Comparison of ENCODE assay signal across 8 mouse cellular contexts in genomic region chr9:25252759-25253477, GRCm38 (mm10). TPM values are rescaled to one million over a fixed set of nuclear protein-coding genes. Genes with fewer than 3 reads are reported as not detected.
DNase-seq lines count a peak whose midpoint lies in the region; ATAC-seq and TF ChIP-seq lines count a peak whose summit lies in the region.

No protein-coding gene starts in this region.

- intact Hi-C loops in heart, postnatal 25 days (cut with DNase I) = loop anchor here (2.0 to 5.0 kb wide), 3 partner anchors 34 to 101 kb away; partner anchors contain the start of gene Herpud2

- peaks cover 16% of the 10 kb centered on the region for H3K4me1 ChIP-seq in forebrain, embryonic 16.5 days (replicated peaks; ENCODE audit: control insufficient read depth, insufficient read depth, low read length)
- H3K4me1 ChIP-seq in lung, embryonic 14.5 days (ENCODE audit: insufficient read depth) = peaks cover 11% of the 10 kb centered on the region; the same call in 1 of the 2 replicates

- no peaks in the 10 kb centered on the region for H3K36me3 ChIP-seq in forebrain, embryonic 16.5 days (ENCODE audit: control insufficient read depth, insufficient read depth)
- no peaks in the 10 kb centered on the region for H3K36me3 ChIP-seq in lung, embryonic 14.5 days (ENCODE audit: insufficient read depth)

- peak overlapping the region; percentile 98 for H3K27ac ChIP-seq in forebrain, embryonic 16.5 days (ENCODE audit: low read length)
- peak overlapping the region; percentile 99 for H3K27ac ChIP-seq in layer of hippocampus, adult 2 months
- H3K27ac ChIP-seq in lung, embryonic 14.5 days (ENCODE audit: low read depth) = peak overlapping the region; percentile 99

- peak overlapping the region; percentile 93 for H3K4me3 ChIP-seq in forebrain, embryonic 16.5 days (replicated peaks; ENCODE audit: low read length)
- peak overlapping the region; percentile 88 for H3K4me3 ChIP-seq in layer of hippocampus, adult 2 months
- peak overlapping the region; percentile 99 for H3K4me3 ChIP-seq in lung, embryonic 14.5 days (ENCODE audit: low read depth, low read length)

- no peaks in the 10 kb centered on the region for H3K27me3 ChIP-seq in forebrain, embryonic 16.5 days (replicated peaks; ENCODE audit: control insufficient read depth, insufficient read depth, low read length)
- H3K27me3 ChIP-seq in lung, embryonic 14.5 days (ENCODE audit: insufficient read depth, low read length) = no peaks in the 10 kb centered on the region

- peak; percentile 45 for ATAC-seq in forebrain, embryonic 16.5 days
- no peak; the same call in none of the 2 replicates for ATAC-seq in lung, embryonic 14.5 days (ENCODE audit: insufficient read depth)
- peak; percentile 11; the same call in 1 of the 2 replicates for ATAC-seq in neutrophil, adult 5-6 weeks (ENCODE audit: extremely low read depth, insufficient number of reproducible peaks, low FRiP score, poor library complexity, severe bottlenecking)

- peak overlapping the region; percentile 57 for H3K4me2 ChIP-seq in forebrain, embryonic 16.5 days (ENCODE audit: low read length)
- H3K4me2 ChIP-seq in lung, embryonic 14.5 days = peak overlapping the region; percentile 63

- H3K9ac ChIP-seq in forebrain, embryonic 16.5 days (replicated peaks; ENCODE audit: low read depth, low read length) = peak overlapping the region; percentile 98
- H3K9ac ChIP-seq in lung, embryonic 14.5 days = peak overlapping the region; percentile 99

- peak; percentile 74 for TF ChIP-seq CTCF in layer of hippocampus, adult 2 months (conservative IDR thresholded peaks at IDR 0.05)
- peak; percentile 56 for TF ChIP-seq CTCF in lung, embryonic 14.5 days (IDR thresholded peaks at IDR 0.05; ENCODE audit: low read depth)

- WGBS in forebrain, embryonic 16.5 days = under 1% methylated on average over 48 of the region's 78 CpGs
- under 1% methylated on average over 58 of the region's 78 CpGs for WGBS in lung, embryonic 14.5 days

- no peaks in the 10 kb centered on the region for H3K9me3 ChIP-seq in forebrain, embryonic 16.5 days (ENCODE audit: control insufficient read depth, low read length)
- H3K9me3 ChIP-seq in lung, embryonic 14.5 days (ENCODE audit: low read depth, low read length) = no peaks in the 10 kb centered on the region

- peak; percentile 87 for DNase-seq in NIH3T3 (ENCODE audit: low read depth)
- DNase-seq in cerebellum, adult 18-20 months = peak; percentile 67 to 76
- peak; percentile 55 for DNase-seq in heart, postnatal 25 days (ENCODE audit: low spot score)
- peak; percentile 49 to 76 for DNase-seq in layer of hippocampus, adult 2 months (ENCODE audit: low spot score in 2 of 2)
- peak; percentile 72 for DNase-seq in lung, embryonic 14.5 days
- DNase-seq in urinary bladder, adult 18-20 months (ENCODE audit: low spot score in 2 of 2) = peak; percentile 40 to 68

RNA-seq across cellular contexts. Expression of gene Sept7, which starts 0.7 kb away (rescaled TPM):
- polyA plus RNA-seq in forebrain, embryonic 16.5 days (2015; fragmentation: Nextera tagmentation; extraction: Ambion mirVana) = 265 and 301 TPM in 2 replicates
- total RNA-seq in heart, postnatal 25 days (2021) = 100 to 1,000 TPM; 108 to 115 TPM
- total RNA-seq in layer of hippocampus, adult 2 months (2021) = 100 to 1,000 TPM; 263 to 265 TPM
- 303 and 307 TPM in 2 replicates for polyA plus RNA-seq in lung, embryonic 14.5 days (2014; fragmentation: Nextera tagmentation; extraction: Ambion mirVana)
- 245 and 254 TPM in 2 replicates for total RNA-seq in neutrophil, adult 5-6 weeks (2017)
